In genomic region chr15:102421437-102421836, GRCm38 (mm10) we compare ENCODE assay signal across 8 mouse cellular contexts. TPM values are rescaled to one million over a fixed set of nuclear protein-coding genes. Genes with fewer than 3 reads are reported as not detected.
DNase-seq lines count a peak whose midpoint lies in the region; ATAC-seq and TF ChIP-seq lines count a peak whose summit lies in the region.

No protein-coding gene starts in this region.

- DNase-seq in heart, postnatal 0 days (ENCODE audit: low spot score): peak; percentile 47
- peak; percentile 19 for DNase-seq in right cerebral cortex, postnatal 4 days
- DNase-seq in right cerebral cortex, postnatal 14 days: no peak
- DNase-seq in brain, adult 2 months (ENCODE audit: low read depth, low spot score): peak; percentile 84
- peak; percentile 75 for DNase-seq in lung, postnatal 10 days
- no peak for DNase-seq in urinary bladder, adult 18-20 months (ENCODE audit: low spot score in 2 of 2)

- no peaks in the 10 kb centered on the region for H3K27me3 ChIP-seq in heart, postnatal 0 days (ENCODE audit: control insufficient read depth, insufficient read depth, low read length)
- no peaks in the 10 kb centered on the region for H3K27me3 ChIP-seq in heart, embryonic 11.5 days (ENCODE audit: control insufficient read depth, insufficient read depth, low read length)
- no peaks in the 10 kb centered on the region for H3K27me3 ChIP-seq in neural tube, embryonic 15.5 days (replicated peaks)

- H3K4me3 ChIP-seq in heart, postnatal 0 days (ENCODE audit: low read depth, low read length): no peak overlapping the region
- H3K4me3 ChIP-seq in heart, embryonic 11.5 days (ENCODE audit: low read depth, low read length): no peak overlapping the region
- no peak overlapping the region for H3K4me3 ChIP-seq in neural tube, embryonic 15.5 days (replicated peaks)

- no peak overlapping the region for H3K9ac ChIP-seq in heart, postnatal 0 days (replicated peaks; ENCODE audit: low read depth, low read length)
- no peak overlapping the region for H3K9ac ChIP-seq in heart, embryonic 11.5 days (ENCODE audit: low read depth, low read length)
- no peak overlapping the region for H3K9ac ChIP-seq in neural tube, embryonic 15.5 days (replicated peaks)

- H3K9me3 ChIP-seq in heart, postnatal 0 days (replicated peaks; ENCODE audit: control insufficient read depth, low read length): no peaks in the 10 kb centered on the region
- no peaks in the 10 kb centered on the region for H3K9me3 ChIP-seq in heart, embryonic 11.5 days (replicated peaks; ENCODE audit: control insufficient read depth, low read length)
- H3K9me3 ChIP-seq in neural tube, embryonic 15.5 days (replicated peaks): no peaks in the 10 kb centered on the region

- H3K4me1 ChIP-seq in heart, postnatal 0 days (ENCODE audit: control insufficient read depth, insufficient read depth): no peaks in the 10 kb centered on the region; the same call in 1 of the 2 replicates
- H3K4me1 ChIP-seq in heart, embryonic 11.5 days (ENCODE audit: control insufficient read depth, insufficient read depth, low read length): no peaks in the 10 kb centered on the region; the same call in 1 of the 2 replicates
- H3K4me1 ChIP-seq in neural tube, embryonic 15.5 days: no peaks in the 10 kb centered on the region; the same call in 1 of the 2 replicates

- no peak for TF ChIP-seq EP300 in heart, postnatal 0 days (IDR thresholded peaks at IDR 0.05; ENCODE audit: low read depth)

- H3K36me3 ChIP-seq in heart, postnatal 0 days (replicated peaks; ENCODE audit: control insufficient read depth, insufficient read depth, low read length): peaks cover 11% of the 10 kb centered on the region
- H3K36me3 ChIP-seq in heart, embryonic 11.5 days (ENCODE audit: control insufficient read depth, insufficient read depth, low read length): peaks cover 10% of the 10 kb centered on the region; the same call in 1 of the 2 replicates
- H3K36me3 ChIP-seq in neural tube, embryonic 15.5 days: peaks cover 13% of the 10 kb centered on the region

- no peak for ATAC-seq in heart, postnatal 0 days (ENCODE audit: insufficient read depth, low read depth)
- ATAC-seq in heart, embryonic 11.5 days (replicated peaks; ENCODE audit: insufficient number of reproducible peaks, low FRiP score, low TSS enrichment): no peak
- ATAC-seq in neural tube, embryonic 15.5 days (ENCODE audit: low FRiP score): no peak

- WGBS in heart, postnatal 0 days: 46% methylated on average over 3 of the region's 3 CpGs
- WGBS in heart, embryonic 11.5 days (ENCODE audit: insufficient replicate concordance): 53% methylated on average over 3 of the region's 3 CpGs
- WGBS in neural tube, embryonic 15.5 days: 57% methylated on average over 3 of the region's 3 CpGs

- no peak overlapping the region for H3K4me2 ChIP-seq in heart, postnatal 0 days (ENCODE audit: low read depth, low read length)
- H3K4me2 ChIP-seq in heart, embryonic 11.5 days: no peak overlapping the region
- no peak overlapping the region for H3K4me2 ChIP-seq in neural tube, embryonic 15.5 days

- peak; percentile 66 for TF ChIP-seq CTCF in heart, postnatal 0 days (IDR thresholded peaks at IDR 0.05; ENCODE audit: low read depth)

- no peak overlapping the region for H3K27ac ChIP-seq in heart, postnatal 0 days (ENCODE audit: low read depth)
- H3K27ac ChIP-seq in heart, embryonic 11.5 days (ENCODE audit: low read depth, low read length): no peak overlapping the region
- H3K27ac ChIP-seq in neural tube, embryonic 15.5 days (replicated peaks): no peak overlapping the region

RNA-seq across cellular contexts. Expression of gene Sp1, which starts 15.5 kb away (rescaled TPM):
- total RNA-seq in heart, postnatal 0 days (2014; rRNA removed; ENCODE audit: low replicate concordance): 32.1 and 32.6 TPM in 2 replicates
- polyA plus RNA-seq in heart, postnatal 0 days (2015; fragmentation: Nextera tagmentation; extraction: Ambion mirVana): 3.0 and 3.1 TPM in 2 replicates
- 7.5 and 8.1 TPM in 2 replicates for polyA plus RNA-seq in heart, embryonic 11.5 days (2014; fragmentation: Nextera tagmentation; extraction: Ambion mirVana)
- 3.0 and 3.9 TPM in 2 replicates for polyA plus RNA-seq in neural tube, embryonic 15.5 days (2015; fragmentation: Nextera tagmentation; extraction: Ambion mirVana)

RNA-seq across cellular contexts. Expression of gene Amhr2, which starts 23.7 kb away (rescaled TPM):
- 0.19 and 0.81 TPM in 2 replicates for total RNA-seq in heart, postnatal 0 days (2014; rRNA removed; ENCODE audit: low replicate concordance)
- polyA plus RNA-seq in heart, postnatal 0 days (2015; fragmentation: Nextera tagmentation; extraction: Ambion mirVana): 0.75 and 1.9 TPM in 2 replicates
- polyA plus RNA-seq in heart, embryonic 11.5 days (2014; fragmentation: Nextera tagmentation; extraction: Ambion mirVana): 0.93 and 1.2 TPM in 2 replicates
- 0.83 and 1.1 TPM in 2 replicates for polyA plus RNA-seq in neural tube, embryonic 15.5 days (2015; fragmentation: Nextera tagmentation; extraction: Ambion mirVana)

RNA-seq across cellular contexts. Expression of gene Prr13, which starts 37.4 kb away (rescaled TPM):
- total RNA-seq in heart, postnatal 0 days (2014; rRNA removed; ENCODE audit: low replicate concordance): 16.8 and 25.7 TPM in 2 replicates
- polyA plus RNA-seq in heart, postnatal 0 days (2015; fragmentation: Nextera tagmentation; extraction: Ambion mirVana): 71.4 and 73.4 TPM in 2 replicates
- polyA plus RNA-seq in heart, embryonic 11.5 days (2014; fragmentation: Nextera tagmentation; extraction: Ambion mirVana): 124 and 139 TPM in 2 replicates
- 80.9 and 87.7 TPM in 2 replicates for polyA plus RNA-seq in neural tube, embryonic 15.5 days (2015; fragmentation: Nextera tagmentation; extraction: Ambion mirVana)

RNA-seq across cellular contexts. Expression of gene Pcbp2, which starts 48.9 kb away (rescaled TPM):
- total RNA-seq in heart, postnatal 0 days (2014; rRNA removed; ENCODE audit: low replicate concordance): 180 and 221 TPM in 2 replicates
- polyA plus RNA-seq in heart, postnatal 0 days (2015; fragmentation: Nextera tagmentation; extraction: Ambion mirVana): 118 and 121 TPM in 2 replicates
- polyA plus RNA-seq in heart, embryonic 11.5 days (2014; fragmentation: Nextera tagmentation; extraction: Ambion mirVana): 187 and 213 TPM in 2 replicates
- 117 and 143 TPM in 2 replicates for polyA plus RNA-seq in neural tube, embryonic 15.5 days (2015; fragmentation: Nextera tagmentation; extraction: Ambion mirVana)

RNA-seq across cellular contexts. Expression of gene Sp7, which starts 54.5 kb away (rescaled TPM):
- total RNA-seq in heart, postnatal 0 days (2014; rRNA removed; ENCODE audit: low replicate concordance): not detected in 2 replicates
- not detected in 2 replicates for polyA plus RNA-seq in heart, postnatal 0 days (2015; fragmentation: Nextera tagmentation; extraction: Ambion mirVana)
- polyA plus RNA-seq in heart, embryonic 11.5 days (2014; fragmentation: Nextera tagmentation; extraction: Ambion mirVana): 0.20 and 0.52 TPM in 2 replicates
- 0.88 and 0.95 TPM in 2 replicates for polyA plus RNA-seq in neural tube, embryonic 15.5 days (2015; fragmentation: Nextera tagmentation; extraction: Ambion mirVana)

Comparison
In these comparisons a context has a peak if more than half of its experiments do, and no peak if none do; other contexts are left out.
1. DNase-seq: peak in heart, postnatal 0 days (single experiment), right cerebral cortex, postnatal 4 days (single experiment), brain, adult 2 months (single experiment) and lung, postnatal 10 days (single experiment); none in right cerebral cortex, postnatal 14 days (single experiment) and urinary bladder, adult 18-20 months (0 of 2).